Mouse (Mus musculus) midbrain, postnatal 0 days (tissue): ENCODE data around the gene Nfia. TPM values are rescaled to one million over a fixed set of nuclear protein-coding genes. Genes with fewer than 3 reads are reported as not detected.

Source experiments
- ATAC-seq: fragments of 200-750 bp; cut with Nextera tagmentation; 2 replicates; pipeline ENCODE4 v1.8.0; 2017; ENCODE audit warnings: moderate number of reproducible peaks, mild to moderate bottlenecking, moderate TSS enrichment, moderate library complexity; ENCODE audit not compliant: low FRiP score
- DNase-seq: peaks from one replicate; pipeline ENCODE4 v3.0.0-alpha.2; 2015; ENCODE audit warnings: low spot score
- H3K27ac ChIP-seq: fragments of 300-500 bp; sonication (generic); 2 replicates; pipeline ENCODE4 v1.5.1; 2014; ENCODE audit warnings: low read depth, mild to moderate bottlenecking, low read length, mixed read lengths
- H3K27me3 ChIP-seq: fragments of 300-500 bp; sonication (generic); 2 replicates; pipeline ENCODE4 v1.6.1; 2014; ENCODE audit warnings: low read length, control low read depth, mixed read lengths; ENCODE audit not compliant: insufficient read depth
- H3K36me3 ChIP-seq: fragments of 300-500 bp; sonication (generic); 2 replicates; pipeline ENCODE4 v1.6.1; 2014; ENCODE audit warnings: low read length, control low read depth, mixed read lengths; ENCODE audit not compliant: insufficient read depth
- H3K4me1 ChIP-seq: fragments of 300-500 bp; sonication (generic); 2 replicates; pipeline ENCODE4 v1.6.1; 2014; ENCODE audit warnings: mild to moderate bottlenecking, control low read depth, antibody characterized with exemption, low read length, mixed read lengths; ENCODE audit not compliant: insufficient read depth
- H3K4me2 ChIP-seq: fragments of 300-500 bp; sonication (generic); 2 replicates; pipeline ENCODE4 v1.6.1; 2014; ENCODE audit warnings: low read depth, mild to moderate bottlenecking, low read length, mixed read lengths; ENCODE audit not compliant: poor library complexity, severe bottlenecking
- H3K4me3 ChIP-seq: fragments of 300-500 bp; sonication (generic); 2 replicates; pipeline ENCODE4 v1.5.1; 2014; ENCODE audit warnings: low read depth, mild to moderate bottlenecking, low read length, moderate library complexity
- H3K9ac ChIP-seq: fragments of 300-500 bp; sonication (generic); replicated peaks from 2 replicates; pipeline ENCODE4 v1.6.1; 2014; ENCODE audit warnings: mild to moderate bottlenecking, low read length, moderate library complexity, mixed read lengths; ENCODE audit not compliant: poor library complexity, severe bottlenecking
- H3K9me3 ChIP-seq: fragments of 300-500 bp; sonication (generic); 2 replicates; pipeline ENCODE4 v1.6.1; 2016; ENCODE audit warnings: low read length, control low read depth
- CTCF ChIP-seq: IDR thresholded peaks from 2 replicates; pipeline ENCODE4 v1.5.1; 2016; ENCODE audit warnings: antibody characterized with exemption, mild to moderate bottlenecking
- WGBS: fragments of 180-500 bp; shearing (Covaris S2); extraction: QIAGEN DNeasy Blood & Tissue Kit; methylation state at CpG from one replicate; pipeline ENCODE4 v1.1.7; 2014; 5-methylcytosine and 5-hydroxymethylcytosine counted together
- polyA plus RNA-seq: library from polyadenylated mRNA; unstranded; fragments of >200 nt; fragmentation: Nextera tagmentation; extraction: Ambion mirVana; gene quantifications from 2 replicates; pipeline ENCODE4 v1.2.1, GENCODE M21; 2015
- total RNA-seq: library from RNA; depleted of rRNA; stranded (reverse); fragments of >200 nt; gene quantifications from 2 replicates; pipeline ENCODE4 v1.2.3, GENCODE M21; 2014

The Nfia gene
- total and polyA plus RNA-seq, 2 experiments from 2014 or later: 35.7 to 51.7 TPM

- Histone ChIP-seq H3K27ac (peak overlapping the region; percentile 74), H3K9me3 (no peaks in the 10 kb centered on the region), H3K4me2 (peak overlapping the region; percentile 48), H3K36me3 (no peaks in the 10 kb centered on the region), H3K9ac (no peak overlapping the region), H3K4me3 (peak overlapping the region; percentile 34), H3K27me3 (0 out of 2 replicates have a peak, but pooled peaks cover 3% of the 10 kb centered on the region), H3K4me1 (no peaks in the 10 kb centered on the region; the same call in 1 of the 2 replicates)
- 50% methylated on average over 7 of the region's 7 CpGs for WGBS
- DNase-seq (no peak), ATAC-seq (no peak)
- TF ChIP-seq CTCF: no peak
Observed at GRCm38 (mm10) chr4:97869451-97869850, 96.9 kb downstream of the Nfia start.

- H3K36me3 ChIP-seq: no peaks in the 10 kb centered on the region
- no peak overlapping the region for H3K27ac ChIP-seq
- peaks cover 2% of the 10 kb centered on the region; the same call in 1 of the 2 replicates for H3K4me1 ChIP-seq
- H3K27me3 ChIP-seq: 0 out of 2 replicates have a peak, but pooled peaks cover 3% of the 10 kb centered on the region
- DNase-seq: no peak
- ATAC-seq: no peak
- H3K9ac ChIP-seq: no peak overlapping the region
- no peaks in the 10 kb centered on the region for H3K9me3 ChIP-seq
- WGBS: 44% methylated on average over 9 of the region's 9 CpGs
- TF ChIP-seq CTCF: no peak
- H3K4me2 ChIP-seq: no peak overlapping the region
- H3K4me3 ChIP-seq: no peak overlapping the region
Observed at GRCm38 (mm10) chr4:97871770-97872439, 99.4 kb downstream of the Nfia start.

GRCm38 (mm10) chr4:97874916-97875315, 102.4 kb downstream of the Nfia start:
- 44% methylated on average over 3 of the region's 3 CpGs for WGBS
- Histone ChIP-seq H3K4me1 (peaks cover 2% of the 10 kb centered on the region; the same call in 1 of the 2 replicates), H3K9me3 (no peaks in the 10 kb centered on the region), H3K9ac (no peak overlapping the region), H3K36me3 (no peaks in the 10 kb centered on the region), H3K4me3 (no peak overlapping the region), H3K4me2 (no peak overlapping the region), H3K27me3 (no peaks in the 10 kb centered on the region), H3K27ac (no peak overlapping the region)
- DNase-seq: peak; percentile 54
- TF ChIP-seq CTCF: no peak
- ATAC-seq: no peak

DNA sequence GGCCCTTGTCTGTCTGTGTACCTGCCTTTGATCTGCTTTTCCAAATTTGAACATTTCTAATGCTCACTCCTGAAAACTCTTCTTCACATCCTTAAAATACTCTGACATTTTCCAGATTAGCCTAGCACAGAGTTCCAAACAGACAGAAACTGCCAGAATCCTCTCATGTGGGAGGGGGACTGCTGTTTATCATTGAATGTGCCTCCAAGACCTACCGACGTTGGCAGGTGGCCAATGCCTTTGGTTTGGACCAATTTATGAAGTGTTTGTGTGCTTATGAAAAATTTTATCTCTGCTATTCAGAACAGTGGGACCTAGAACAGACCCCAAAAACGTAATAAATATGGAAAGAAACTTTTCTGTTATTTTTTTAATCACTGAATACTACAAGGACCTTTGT, 103.4 kb downstream of the Nfia start:
- no peak for ATAC-seq
- H3K9me3 ChIP-seq: no peaks in the 10 kb centered on the region
- TF ChIP-seq CTCF: no peak
- peaks cover 2% of the 10 kb centered on the region; the same call in 1 of the 2 replicates for H3K4me1 ChIP-seq
- no peaks in the 10 kb centered on the region for H3K36me3 ChIP-seq
- H3K4me3 ChIP-seq: no peak overlapping the region
- 65% methylated on average over 3 of the region's 3 CpGs for WGBS
- no peaks in the 10 kb centered on the region for H3K27me3 ChIP-seq
- H3K9ac ChIP-seq: no peak overlapping the region
- no peak overlapping the region for H3K27ac ChIP-seq
- no peak for DNase-seq
- H3K4me2 ChIP-seq: no peak overlapping the region

GRCm38 (mm10) chr4:97879696-97880095, 107.2 kb downstream of the Nfia start:
- WGBS: 70% methylated on average over 7 of the region's 7 CpGs

More at GRCm38 (mm10) chr4:97879696-97880095, 107.2 kb downstream of the Nfia start:
- Histone ChIP-seq H3K9ac (no peak overlapping the region), H3K27me3 (no peaks in the 10 kb centered on the region), H3K27ac (no peak overlapping the region), H3K36me3 (no peaks in the 10 kb centered on the region), H3K9me3 (no peaks in the 10 kb centered on the region), H3K4me3 (no peak overlapping the region), H3K4me2 (no peak overlapping the region), H3K4me1 (0 out of 2 replicates have a peak, but pooled peaks cover 2% of the 10 kb centered on the region)
- no peak for ATAC-seq
- no peak for TF ChIP-seq CTCF
- DNase-seq: no peak
